ENCODE assay signal across 13 mouse cellular contexts in the genomic region with DNA sequence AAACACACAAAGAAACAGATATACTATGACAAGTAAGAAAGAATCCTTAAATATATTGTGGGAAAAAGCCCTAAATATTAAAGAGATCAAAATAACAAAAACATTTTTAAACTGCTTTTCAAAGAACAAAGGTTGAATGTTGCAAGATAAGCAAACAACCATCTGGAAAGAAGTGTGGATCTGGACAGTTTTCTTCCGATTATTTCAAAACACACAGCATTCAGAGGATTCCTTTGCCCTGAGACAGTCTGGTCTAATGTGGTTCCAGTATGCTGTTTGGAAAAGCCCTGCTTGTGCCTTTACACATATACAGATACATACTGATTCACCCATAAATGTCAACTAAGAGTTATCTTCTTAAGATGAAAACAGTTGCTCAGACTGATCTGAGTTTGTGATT.
"Had no signal": no experiment of that assay in that cellular context is flagged by ENCODE, and none has a peak within 500 bp of the region (broad histone marks: within the 10 kb centered on the region; RNA-seq: fewer than 3 reads in every experiment).

No protein-coding gene starts in this region.

- ATAC-seq: midbrain, embryonic 13.5 days had no signal

- H3K36me3 ChIP-seq: limb, embryonic 12.5 days; liver, embryonic 15.5 days; midbrain, embryonic 13.5 days; neural tube, embryonic 15.5 days had no signal

- H3K4me3 ChIP-seq: layer of hippocampus, adult 2 months; limb, embryonic 12.5 days; liver, embryonic 15.5 days; midbrain, embryonic 13.5 days; myocyte; neural tube, embryonic 15.5 days had no signal

- H3K4me2 ChIP-seq: limb, embryonic 12.5 days; liver, embryonic 15.5 days; lung, embryonic 14.5 days; midbrain, embryonic 13.5 days; neural tube, embryonic 15.5 days had no signal

- DNase-seq: kidney, adult 8-10 months; kidney, postnatal 4 days; liver; lung, embryonic 14.5 days; thymus, adult 18-20 months; thymus, postnatal 14 days had no signal

- H3K9me3 ChIP-seq: limb, embryonic 12.5 days; liver, embryonic 15.5 days; midbrain, embryonic 13.5 days; neural tube, embryonic 15.5 days had no signal

- H3K27me3 ChIP-seq: limb, embryonic 12.5 days; liver, embryonic 15.5 days; midbrain, embryonic 13.5 days; neural tube, embryonic 15.5 days had no signal

- H3K27ac ChIP-seq: layer of hippocampus, adult 2 months; limb, embryonic 12.5 days; liver, embryonic 15.5 days; midbrain, embryonic 13.5 days; neural tube, embryonic 15.5 days; stomach, postnatal 0 days had no signal

- H3K9ac ChIP-seq: limb, embryonic 12.5 days; liver, embryonic 15.5 days; lung, embryonic 14.5 days; midbrain, embryonic 13.5 days; neural tube, embryonic 15.5 days had no signal

- H3K4me1 ChIP-seq: limb, embryonic 12.5 days; liver, embryonic 15.5 days; midbrain, embryonic 13.5 days; neural tube, embryonic 15.5 days had no signal
